Mouse (Mus musculus) heart, embryonic 12.5 days (tissue): Measurements from ENCODE around the gene Dab1. TPM values are rescaled to one million over a fixed set of nuclear protein-coding genes. Genes with fewer than 3 reads are reported as not detected.

Source experiments
- ATAC-seq: fragments of 200-750 bp; cut with Nextera tagmentation; 2 replicates; pipeline ENCODE4 v1.8.0; 2017; ENCODE audit warnings: moderate TSS enrichment, moderate library complexity; ENCODE audit not compliant: insufficient number of reproducible peaks, low FRiP score
- H3K27ac ChIP-seq: fragments of 300-500 bp; sonication (generic); 2 replicates; pipeline ENCODE4 v1.5.1; 2016; ENCODE audit warnings: mild to moderate bottlenecking, moderate library complexity; ENCODE audit not compliant: poor library complexity, severe bottlenecking
- H3K27me3 ChIP-seq: fragments of 300-500 bp; sonication (generic); replicated peaks from 2 replicates; pipeline ENCODE4 v1.6.1; 2016; ENCODE audit warnings: mild to moderate bottlenecking, moderate library complexity
- H3K36me3 ChIP-seq: fragments of 300-500 bp; sonication (generic); 2 replicates; pipeline ENCODE4 v1.6.1; 2016; ENCODE audit warnings: mild to moderate bottlenecking, moderate library complexity
- H3K4me1 ChIP-seq: fragments of 300-500 bp; sonication (generic); replicated peaks from 2 replicates; pipeline ENCODE4 v1.6.1; 2016; ENCODE audit warnings: mild to moderate bottlenecking
- H3K4me2 ChIP-seq: fragments of 300-500 bp; sonication (generic); 2 replicates; pipeline ENCODE4 v1.6.1; 2016; ENCODE audit warnings: mild to moderate bottlenecking, moderate library complexity
- H3K4me3 ChIP-seq: fragments of 300-500 bp; sonication (generic); 2 replicates; pipeline ENCODE4 v1.5.1; 2016; ENCODE audit warnings: mild to moderate bottlenecking
- H3K9ac ChIP-seq: fragments of 300-500 bp; sonication (generic); 2 replicates; pipeline ENCODE4 v1.6.1; 2016; ENCODE audit warnings: mild to moderate bottlenecking, moderate library complexity
- H3K9me3 ChIP-seq: fragments of 300-500 bp; sonication (generic); replicated peaks from 2 replicates; pipeline ENCODE4 v1.6.1; 2016; ENCODE audit warnings: mild to moderate bottlenecking, moderate library complexity
- WGBS: fragments of 180-500 bp; shearing (Covaris S2); methylation state at CpG from one replicate; pipeline ENCODE4 v1.1.7; 2016; 5-methylcytosine and 5-hydroxymethylcytosine counted together
- polyA plus RNA-seq: library from polyadenylated mRNA; unstranded; fragments of >200 nt; fragmentation: Nextera tagmentation; extraction: Ambion mirVana; gene quantifications from 2 replicates; pipeline ENCODE4 v1.2.1, GENCODE M21; 2016

The Dab1 gene
- polyA plus RNA-seq, 1 experiment from 2014 or later, result 1.0 TPM

- H3K36me3 ChIP-seq, result no peaks in the 10 kb centered on the region
- H3K9ac ChIP-seq, result no peak overlapping the region
- no peak overlapping the region for H3K4me3 ChIP-seq
- no peaks in the 10 kb centered on the region for H3K9me3 ChIP-seq
- 79% methylated on average over 3 of the region's 3 CpGs for WGBS
- no peak overlapping the region for H3K4me2 ChIP-seq
- H3K27me3 ChIP-seq, result no peaks in the 10 kb centered on the region
- no peak for ATAC-seq
- no peak overlapping the region for H3K27ac ChIP-seq
- H3K4me1 ChIP-seq, result no peaks in the 10 kb centered on the region
Measured at GRCm38 (mm10) chr4:104673317-104673716, 1054.2 kb downstream of the Dab1 start.

DNA sequence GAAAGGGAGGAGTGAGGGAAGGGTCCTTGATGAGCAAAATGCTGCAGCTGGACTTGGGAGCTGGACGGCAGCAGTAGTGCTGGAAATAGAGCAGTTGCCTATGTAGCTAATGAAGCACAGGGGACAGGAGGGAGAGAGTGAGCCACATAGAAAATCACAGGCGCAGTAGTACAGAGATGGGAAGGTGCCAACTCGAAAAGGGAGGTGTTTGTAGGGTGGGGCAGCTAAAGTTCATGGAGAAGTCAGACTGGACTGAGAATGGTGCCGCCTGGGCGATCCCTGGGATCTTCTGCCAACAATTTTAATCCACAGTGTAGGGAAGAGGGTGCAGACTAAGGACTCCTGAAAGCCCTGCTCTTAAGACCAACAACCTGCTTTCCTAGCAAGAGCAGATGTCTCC, 1055.5 kb downstream of the Dab1 start:
- Histone ChIP-seq H3K4me1 (no peaks in the 10 kb centered on the region), H3K36me3 (no peaks in the 10 kb centered on the region), H3K9ac (no peak overlapping the region), H3K4me2 (no peak overlapping the region), H3K27me3 (no peaks in the 10 kb centered on the region), H3K27ac (no peak overlapping the region), H3K9me3 (no peaks in the 10 kb centered on the region), H3K4me3 (no peak overlapping the region)
- ATAC-seq, result no peak
- WGBS, result 80% methylated on average over 5 of the region's 5 CpGs

DNA sequence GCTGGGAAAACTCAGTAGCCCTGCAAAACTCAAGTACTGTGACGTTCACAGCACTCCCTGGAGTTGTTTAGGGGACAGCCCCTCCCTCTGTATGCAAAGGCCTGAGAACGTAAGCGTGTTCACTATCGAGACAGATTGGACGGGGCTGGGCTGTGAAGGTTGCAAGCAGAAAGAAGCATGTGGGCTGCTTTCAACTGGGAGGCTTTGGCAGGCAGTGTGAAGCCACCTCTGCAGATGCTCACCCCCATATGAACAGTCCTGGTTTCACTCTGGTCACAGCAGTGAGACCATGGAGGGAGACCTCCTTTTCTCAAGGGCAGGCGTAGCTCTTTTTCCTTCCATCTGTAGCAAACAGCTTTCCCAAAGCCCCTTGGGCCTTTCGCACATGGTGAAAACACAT, 1059.1 kb downstream of the Dab1 start:
- Histone ChIP-seq H3K27me3 (no peaks in the 10 kb centered on the region), H3K36me3 (no peaks in the 10 kb centered on the region), H3K4me1 (no peaks in the 10 kb centered on the region), H3K4me3 (no peak overlapping the region), H3K9ac (no peak overlapping the region), H3K9me3 (no peaks in the 10 kb centered on the region), H3K27ac (no peak overlapping the region), H3K4me2 (no peak overlapping the region)
- WGBS, result 75% methylated on average over 7 of the region's 7 CpGs
- no peak for ATAC-seq

GRCm38 (mm10) chr4:104680475-104680874, 1061.3 kb downstream of the Dab1 start:
- no peak overlapping the region for H3K4me2 ChIP-seq
- H3K27me3 ChIP-seq, result no peaks in the 10 kb centered on the region
- no peaks in the 10 kb centered on the region for H3K36me3 ChIP-seq
- H3K4me1 ChIP-seq, result no peaks in the 10 kb centered on the region
- H3K9me3 ChIP-seq, result no peaks in the 10 kb centered on the region
- no peak overlapping the region for H3K4me3 ChIP-seq
- no peak overlapping the region for H3K27ac ChIP-seq
- WGBS, result 85% methylated on average over 4 of the region's 4 CpGs
- no peak for ATAC-seq
- H3K9ac ChIP-seq, result no peak overlapping the region

GRCm38 (mm10) chr4:104686137-104686809, 1067.1 kb downstream of the Dab1 start:
- WGBS, result 63% methylated on average over 18 of the region's 18 CpGs
- ATAC-seq, result no peak
- no peak overlapping the region for H3K9ac ChIP-seq

GRCm38 (mm10) chr4:104689047-104689446, 1069.9 kb downstream of the Dab1 start:
- H3K9ac ChIP-seq, result no peak overlapping the region
- H3K4me2 ChIP-seq, result no peak overlapping the region
- 15% methylated on average over 3 of the region's 3 CpGs for WGBS
- H3K4me3 ChIP-seq, result no peak overlapping the region
- ATAC-seq, result peak; percentile 36; the same call in 1 of the 2 replicates
- peaks cover 10% of the 10 kb centered on the region for H3K4me1 ChIP-seq
- H3K9me3 ChIP-seq, result no peaks in the 10 kb centered on the region
- no peaks in the 10 kb centered on the region for H3K36me3 ChIP-seq
- H3K27me3 ChIP-seq, result no peaks in the 10 kb centered on the region
- no peak overlapping the region for H3K27ac ChIP-seq

More at GRCm38 (mm10) chr4:104686137-104686809, 1067.1 kb downstream of the Dab1 start:
- H3K27ac ChIP-seq, result no peak overlapping the region
- no peak overlapping the region for H3K4me2 ChIP-seq
- H3K27me3 ChIP-seq, result no peaks in the 10 kb centered on the region
- peaks cover 7% of the 10 kb centered on the region for H3K4me1 ChIP-seq
- no peak overlapping the region for H3K4me3 ChIP-seq
- no peaks in the 10 kb centered on the region for H3K36me3 ChIP-seq
- H3K9me3 ChIP-seq, result no peaks in the 10 kb centered on the region

DNA sequence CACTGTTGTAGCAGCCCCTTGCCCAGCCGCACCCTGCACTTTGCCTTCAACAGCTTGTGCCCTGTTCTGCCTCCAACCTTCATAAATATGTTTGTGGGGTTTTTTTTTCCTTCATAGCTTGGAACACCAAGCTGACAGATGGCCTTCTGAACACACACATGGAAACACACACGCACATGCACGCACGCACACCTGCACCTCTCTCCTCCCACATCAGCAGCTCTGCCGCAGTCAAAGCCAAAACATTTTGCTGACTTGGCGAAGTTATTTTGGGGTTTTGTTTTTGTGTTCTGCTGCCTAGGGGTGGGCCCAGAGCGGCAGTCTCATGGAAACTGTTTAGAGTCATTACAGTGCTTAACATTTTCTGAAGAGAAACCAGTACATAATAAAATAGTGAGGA, 1071.9 kb downstream of the Dab1 start:
- Histone ChIP-seq H3K27ac (no peak overlapping the region), H3K4me2 (no peak overlapping the region), H3K9ac (no peak overlapping the region), H3K4me1 (peaks cover 18% of the 10 kb centered on the region), H3K9me3 (no peaks in the 10 kb centered on the region), H3K36me3 (no peaks in the 10 kb centered on the region), H3K27me3 (no peaks in the 10 kb centered on the region), H3K4me3 (no peak overlapping the region)
- WGBS, result 82% methylated on average over 7 of the region's 7 CpGs
- ATAC-seq, result no peak

- H3K9ac ChIP-seq, result no peak overlapping the region
- H3K9me3 ChIP-seq, result no peaks in the 10 kb centered on the region
- no peaks in the 10 kb centered on the region for H3K27me3 ChIP-seq
- no peak overlapping the region for H3K27ac ChIP-seq
- peak overlapping the region; percentile 29; the same call in 1 of the 2 replicates for H3K4me2 ChIP-seq
- WGBS, result 17% methylated on average over 11 of the region's 11 CpGs
- H3K4me1 ChIP-seq, result peaks cover 16% of the 10 kb centered on the region
- no peaks in the 10 kb centered on the region for H3K36me3 ChIP-seq
- ATAC-seq, result no peak
- no peak overlapping the region for H3K4me3 ChIP-seq
Measured at GRCm38 (mm10) chr4:104694188-104694587, 1075.0 kb downstream of the Dab1 start.

GRCm38 (mm10) chr4:104696522-104696921, 1077.4 kb downstream of the Dab1 start:
- no peak for ATAC-seq
- H3K4me1 ChIP-seq, result peaks cover 14% of the 10 kb centered on the region
- no peak overlapping the region for H3K4me3 ChIP-seq
- no peaks in the 10 kb centered on the region for H3K9me3 ChIP-seq
- no peak overlapping the region for H3K4me2 ChIP-seq
- H3K36me3 ChIP-seq, result no peaks in the 10 kb centered on the region
- no peak overlapping the region for H3K27ac ChIP-seq
- H3K9ac ChIP-seq, result no peak overlapping the region
- H3K27me3 ChIP-seq, result no peaks in the 10 kb centered on the region
- WGBS, result 74% methylated on average over 3 of the region's 3 CpGs

DNA sequence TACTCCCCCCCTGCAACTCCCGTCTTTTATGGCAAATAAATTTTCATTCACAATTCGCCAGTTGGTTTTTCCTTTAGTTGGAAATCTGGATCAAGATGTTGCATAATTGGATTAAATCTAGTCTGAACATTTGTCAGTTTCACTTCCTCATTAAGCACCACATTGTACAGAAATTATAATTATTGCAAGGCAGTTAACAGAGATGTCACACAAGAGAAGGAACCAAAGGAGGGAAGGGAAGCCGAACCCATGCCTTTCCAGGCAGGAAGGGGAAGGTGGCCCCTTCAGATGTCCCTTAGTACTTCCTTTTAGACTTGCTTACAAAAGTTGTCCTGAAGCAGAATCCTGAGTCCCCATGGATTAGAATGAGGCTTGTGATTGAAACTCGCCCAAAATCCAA, 1078.5 kb downstream of the Dab1 start:
- Histone ChIP-seq H3K4me3 (no peak overlapping the region), H3K27ac (no peak overlapping the region), H3K4me2 (no peak overlapping the region), H3K27me3 (no peaks in the 10 kb centered on the region), H3K9me3 (no peaks in the 10 kb centered on the region), H3K9ac (no peak overlapping the region), H3K4me1 (peaks cover 14% of the 10 kb centered on the region), H3K36me3 (no peaks in the 10 kb centered on the region)
- WGBS, result 84% methylated on average over 4 of the region's 4 CpGs
- no peak for ATAC-seq

- peaks cover 22% of the 10 kb centered on the region for H3K27me3 ChIP-seq
- no peak overlapping the region; the same call in 1 of the 2 replicates for H3K4me2 ChIP-seq
- no peak overlapping the region for H3K27ac ChIP-seq
Measured at GRCm38 (mm10) chr4:104705664-104706645, 1086.8 kb downstream of the Dab1 start.

More at GRCm38 (mm10) chr4:104705664-104706645, 1086.8 kb downstream of the Dab1 start:
- H3K9ac ChIP-seq, result no peak overlapping the region
- WGBS, result 51% methylated on average over 10 of the region's 10 CpGs
- no peak overlapping the region for H3K4me3 ChIP-seq
- no peak for ATAC-seq
- no peaks in the 10 kb centered on the region for H3K9me3 ChIP-seq
- no peaks in the 10 kb centered on the region for H3K36me3 ChIP-seq
- H3K4me1 ChIP-seq, result peaks cover 13% of the 10 kb centered on the region; the same call in 1 of the 2 replicates
